Mouse (Mus musculus) lung, postnatal 0 days (tissue): ENCODE results near the gene Ankrd10. TPM values are rescaled to one million over a fixed set of nuclear protein-coding genes. Genes with fewer than 3 reads are reported as not detected.

Experiments
- ATAC-seq: fragments of 200-750 bp; cut with Nextera tagmentation; 2 replicates; pipeline ENCODE4 v1.8.0; 2017; ENCODE audit warnings: moderate library complexity
- DNase-seq: peaks from one replicate; pipeline ENCODE4 v3.0.0-alpha.2; 2016; ENCODE audit warnings: low spot score
- H3K27ac ChIP-seq: fragments of 300-500 bp; sonication (generic); 2 replicates; pipeline ENCODE4 v1.5.1; 2014; ENCODE audit warnings: antibody characterized with exemption, mild to moderate bottlenecking, low read length, mixed read lengths
- H3K27me3 ChIP-seq: fragments of 300-500 bp; sonication (generic); replicated peaks from 2 replicates; pipeline ENCODE4 v1.6.1; 2014; ENCODE audit warnings: low read length, mixed read lengths; ENCODE audit not compliant: insufficient read depth
- H3K36me3 ChIP-seq: fragments of 300-500 bp; sonication (generic); 2 replicates; pipeline ENCODE4 v1.6.1; 2014; ENCODE audit warnings: low read length, mixed read lengths; ENCODE audit not compliant: insufficient read depth
- H3K4me1 ChIP-seq: fragments of 300-500 bp; sonication (generic); 2 replicates; pipeline ENCODE4 v1.6.1; 2014; ENCODE audit warnings: antibody characterized with exemption, low read depth, low read length, mixed read lengths; ENCODE audit not compliant: insufficient read depth
- H3K4me2 ChIP-seq: fragments of 300-500 bp; sonication (generic); replicated peaks from 2 replicates; pipeline ENCODE4 v1.6.1; 2014; ENCODE audit warnings: low read depth, mild to moderate bottlenecking, low read length, moderate library complexity, mixed read lengths
- H3K4me3 ChIP-seq: fragments of 300-500 bp; sonication (generic); 2 replicates; pipeline ENCODE4 v1.5.1; 2014; ENCODE audit warnings: low read depth, low read length
- H3K9ac ChIP-seq: fragments of 300-500 bp; sonication (generic); replicated peaks from 2 replicates; pipeline ENCODE4 v1.6.1; 2014; ENCODE audit warnings: low read depth, mild to moderate bottlenecking
- H3K9me3 ChIP-seq: fragments of 300-500 bp; sonication (generic); 2 replicates; pipeline ENCODE4 v1.6.1; 2016; ENCODE audit warnings: low read length, mixed read lengths
- CTCF ChIP-seq: IDR thresholded peaks from 2 replicates; pipeline ENCODE4 v1.5.1; 2016; ENCODE audit warnings: antibody characterized with exemption, mild to moderate bottlenecking
- EP300 ChIP-seq: IDR thresholded peaks from 2 replicates; pipeline ENCODE4 v1.6.1; 2016; ENCODE audit warnings: antibody characterized with exemption, mild to moderate bottlenecking, control low read depth
- WGBS: fragments of 180-500 bp; shearing (Covaris S2); extraction: QIAGEN DNeasy Blood & Tissue Kit; methylation state at CpG from one replicate; pipeline ENCODE4 v1.1.7; 2014; 5-methylcytosine and 5-hydroxymethylcytosine counted together
- polyA plus RNA-seq: library from polyadenylated mRNA; unstranded; fragments of >200 nt; fragmentation: Nextera tagmentation; extraction: Ambion mirVana; gene quantifications from 2 replicates; pipeline ENCODE4 v1.2.1, GENCODE M21; 2015

Ankrd10 gene
- polyA plus RNA-seq, 1 experiment from 2014 or later = 38.9 TPM

- peak overlapping the region; percentile 95 for H3K4me2 ChIP-seq
- ATAC-seq = no peak
- DNase-seq = no peak
- peaks cover 14% of the 10 kb centered on the region; the same call in 1 of the 2 replicates for H3K4me1 ChIP-seq
- WGBS = 45% methylated on average over 7 of the region's 7 CpGs
- H3K9me3 ChIP-seq = no peaks in the 10 kb centered on the region
- no peak overlapping the region for H3K4me3 ChIP-seq
- TF ChIP-seq EP300 = no peak
- TF ChIP-seq CTCF = no peak
- no peak overlapping the region for H3K9ac ChIP-seq
- no peak overlapping the region for H3K27ac ChIP-seq
- no peaks in the 10 kb centered on the region for H3K27me3 ChIP-seq
- no peaks in the 10 kb centered on the region for H3K36me3 ChIP-seq
These were observed 2.1 kb downstream of the Ankrd10 start for GRCm38 (mm10) chr8:11633414-11633813.

- Histone ChIP-seq H3K36me3 (no peaks in the 10 kb centered on the region), H3K4me1 (peaks cover 14% of the 10 kb centered on the region; the same call in 1 of the 2 replicates), H3K27me3 (no peaks in the 10 kb centered on the region), H3K4me2 (no peak overlapping the region), H3K27ac (no peak overlapping the region), H3K9me3 (no peaks in the 10 kb centered on the region), H3K9ac (no peak overlapping the region), H3K4me3 (no peak overlapping the region)
- no peak for ATAC-seq
- 2% methylated on average over 2 of the region's 2 CpGs for WGBS
- DNase-seq = peak; percentile 68
- TF ChIP-seq EP300 = peak; percentile 57; the same call in 1 of the 2 replicates
- no peak for TF ChIP-seq CTCF
These were observed 3.2 kb downstream of the Ankrd10 start for GRCm38 (mm10) chr8:11632406-11632805.

GRCm38 (mm10) chr8:11629206-11629605, 6.4 kb downstream of the Ankrd10 start:
- DNase-seq (no peak), ATAC-seq (no peak)
- Histone ChIP-seq H3K9me3 (no peaks in the 10 kb centered on the region), H3K4me3 (no peak overlapping the region), H3K4me2 (no peak overlapping the region), H3K4me1 (peaks cover 12% of the 10 kb centered on the region; the same call in 1 of the 2 replicates), H3K27ac (no peak overlapping the region), H3K9ac (no peak overlapping the region), H3K36me3 (no peaks in the 10 kb centered on the region), H3K27me3 (no peaks in the 10 kb centered on the region)
- TF ChIP-seq EP300 (no peak), CTCF (no peak)
- 86% methylated on average over 5 of the region's 5 CpGs for WGBS

- Histone ChIP-seq H3K4me2 (no peak overlapping the region), H3K9ac (no peak overlapping the region), H3K9me3 (no peaks in the 10 kb centered on the region), H3K27ac (no peak overlapping the region), H3K36me3 (no peaks in the 10 kb centered on the region), H3K4me3 (no peak overlapping the region), H3K4me1 (peaks cover 12% of the 10 kb centered on the region; the same call in 1 of the 2 replicates), H3K27me3 (no peaks in the 10 kb centered on the region)
- WGBS = 76% methylated on average over 7 of the region's 7 CpGs
- no peak for ATAC-seq
- DNase-seq = no peak
- TF ChIP-seq EP300 (no peak), CTCF (no peak)
These were observed 6.9 kb downstream of the Ankrd10 start for GRCm38 (mm10) chr8:11628506-11629132.

- TF ChIP-seq CTCF (no peak), EP300 (no peak)
- H3K36me3 ChIP-seq = no peaks in the 10 kb centered on the region
- WGBS = 74% methylated on average over 9 of the region's 9 CpGs
- H3K4me2 ChIP-seq = no peak overlapping the region
- H3K9ac ChIP-seq = no peak overlapping the region
- no peak overlapping the region for H3K4me3 ChIP-seq
- no peaks in the 10 kb centered on the region for H3K27me3 ChIP-seq
- H3K4me1 ChIP-seq = peaks cover 4% of the 10 kb centered on the region; the same call in 1 of the 2 replicates
- DNase-seq = no peak
- no peak overlapping the region for H3K27ac ChIP-seq
- H3K9me3 ChIP-seq = no peaks in the 10 kb centered on the region
- no peak for ATAC-seq
These were observed 7.8 kb downstream of the Ankrd10 start for GRCm38 (mm10) chr8:11627717-11628116.

- no peak for TF ChIP-seq CTCF
- no peak for TF ChIP-seq EP300
- Histone ChIP-seq H3K36me3 (peaks cover 6% of the 10 kb centered on the region; the same call in 1 of the 2 replicates), H3K4me2 (no peak overlapping the region), H3K27me3 (no peaks in the 10 kb centered on the region), H3K9me3 (no peaks in the 10 kb centered on the region), H3K27ac (no peak overlapping the region), H3K4me3 (no peak overlapping the region), H3K4me1 (no peaks in the 10 kb centered on the region), H3K9ac (no peak overlapping the region)
- peak; percentile 51 for DNase-seq
- WGBS = 57% methylated on average over 4 of the region's 4 CpGs
- ATAC-seq = peak; percentile 47
These were observed 10.5 kb downstream of the Ankrd10 start for GRCm38 (mm10) chr8:11625084-11625483.
